Mouse (Mus musculus) cerebellum, adult 2 months (tissue): ENCODE results near the gene Ldlrad3.

ENCODE experiments used
- CTCF ChIP-seq: fragments of 200-500 bp; IDR thresholded peaks from 2 replicates; pipeline ENCODE4 v1.5.1; 2011; ENCODE audit warnings: low read depth, mild to moderate bottlenecking, control low read depth, low read length, moderate library complexity, borderline replicate concordance; ENCODE audit not compliant: insufficient read depth
- POLR2A ChIP-seq: fragments of 200-500 bp; IDR thresholded peaks from 2 replicates; pipeline ENCODE4 v1.6.1; 2011; ENCODE audit warnings: low read length, control low read depth, borderline replicate concordance; ENCODE audit not compliant: insufficient read depth

DNA sequence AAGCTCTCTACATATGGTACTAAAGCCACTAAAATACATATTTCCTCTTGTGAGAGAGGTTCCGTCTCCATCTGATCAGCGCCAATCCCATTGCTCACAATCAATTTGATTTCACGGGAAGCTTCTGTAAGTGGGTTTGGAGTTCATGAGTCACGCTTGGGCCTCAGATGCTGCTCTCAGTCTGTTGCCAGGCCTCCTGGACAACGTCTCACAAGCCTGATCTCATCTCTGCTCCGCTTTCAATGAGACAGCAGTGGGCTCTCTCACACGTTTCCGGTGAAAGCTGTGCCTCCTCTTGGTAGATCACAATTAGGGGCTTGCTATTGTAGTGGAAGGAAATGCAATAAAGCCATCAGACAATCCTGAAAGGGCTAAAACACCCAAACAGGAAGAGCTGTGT, 10.5 kb upstream of the Ldlrad3 start:
- TF ChIP-seq CTCF = no peak
- no peak for TF ChIP-seq POLR2A
